Mouse (Mus musculus) left cerebral cortex, postnatal 14 days (tissue): Measurements from ENCODE around the gene Tsc22d2. TPM values are rescaled to one million over a fixed set of nuclear protein-coding genes. Genes with fewer than 3 reads are reported as not detected.
A peak's percentile ranks its signal among the peaks of the same experiment; 100 is the strongest.
"Not testable (repeated sequence)": the region's sequence is repeated elsewhere in the genome, so short reads cannot be mapped to it uniquely, and the experiment has no call there.

Source experiments
- DNase-seq, 2 experiments: peaks; one replicate each; pipeline ENCODE4 v3.0.0; 2021 to 2022; ENCODE audit warnings: low spot score in 2 of 2, mixed read lengths in 1 of 2
- intact Hi-C: fragments of 180-260 bp; cut with DNase I; formaldehyde crosslinking; loops from one replicate; pipeline ENCODE4 v1.15.1; 2025
- total RNA-seq, 2 experiments: library from RNA; stranded (reverse); gene quantifications; 2 replicates each; pipeline ENCODE4 v1.2.3; 2021

Gene Tsc22d2
- total RNA-seq, 2 experiments from 2014 or later = 34.7 to 35.6 TPM

DNA sequence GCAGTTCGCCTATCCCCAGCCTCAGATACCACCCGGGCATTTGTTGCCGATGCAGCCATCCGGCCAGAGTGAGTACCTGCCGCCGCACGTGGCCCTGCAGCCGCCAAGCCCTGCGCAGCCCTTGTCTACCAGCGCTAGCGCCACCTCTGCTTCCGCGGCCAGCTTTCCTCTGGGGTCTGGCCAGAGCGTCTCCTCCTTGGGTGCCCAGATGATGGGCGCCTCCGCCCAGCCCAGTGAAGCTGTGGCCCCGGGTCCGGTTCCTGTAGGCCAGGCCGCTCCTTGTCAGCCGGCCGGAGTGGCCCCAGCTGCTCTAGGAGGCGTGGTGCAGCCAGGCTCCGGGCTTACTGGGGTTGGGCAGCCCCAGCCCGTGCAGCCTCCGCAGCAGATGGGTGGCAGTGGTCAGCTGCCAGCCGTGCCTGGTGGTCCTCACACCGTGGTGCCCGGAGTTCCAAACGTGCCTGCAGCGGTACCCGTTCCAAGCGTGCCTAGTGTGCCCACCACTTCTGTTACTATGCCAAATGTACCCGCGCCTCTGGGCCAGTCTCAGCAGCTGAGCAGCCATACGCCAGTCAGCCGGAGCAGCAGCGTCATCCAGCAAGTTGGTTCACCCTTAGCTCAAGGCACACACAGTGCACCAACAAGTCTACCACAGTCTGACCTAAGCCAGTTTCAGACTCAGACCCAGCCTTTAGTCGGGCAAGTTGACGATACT lies 2.4 kb downstream of the Tsc22d2 start:
- intact Hi-C loops = loop anchor here (5.0 kb wide), 3 partner anchors 75 to 570 kb away; partner anchors contain the start of gene Pfn2
- DNase-seq = peak; percentile 49 to 52

DNA sequence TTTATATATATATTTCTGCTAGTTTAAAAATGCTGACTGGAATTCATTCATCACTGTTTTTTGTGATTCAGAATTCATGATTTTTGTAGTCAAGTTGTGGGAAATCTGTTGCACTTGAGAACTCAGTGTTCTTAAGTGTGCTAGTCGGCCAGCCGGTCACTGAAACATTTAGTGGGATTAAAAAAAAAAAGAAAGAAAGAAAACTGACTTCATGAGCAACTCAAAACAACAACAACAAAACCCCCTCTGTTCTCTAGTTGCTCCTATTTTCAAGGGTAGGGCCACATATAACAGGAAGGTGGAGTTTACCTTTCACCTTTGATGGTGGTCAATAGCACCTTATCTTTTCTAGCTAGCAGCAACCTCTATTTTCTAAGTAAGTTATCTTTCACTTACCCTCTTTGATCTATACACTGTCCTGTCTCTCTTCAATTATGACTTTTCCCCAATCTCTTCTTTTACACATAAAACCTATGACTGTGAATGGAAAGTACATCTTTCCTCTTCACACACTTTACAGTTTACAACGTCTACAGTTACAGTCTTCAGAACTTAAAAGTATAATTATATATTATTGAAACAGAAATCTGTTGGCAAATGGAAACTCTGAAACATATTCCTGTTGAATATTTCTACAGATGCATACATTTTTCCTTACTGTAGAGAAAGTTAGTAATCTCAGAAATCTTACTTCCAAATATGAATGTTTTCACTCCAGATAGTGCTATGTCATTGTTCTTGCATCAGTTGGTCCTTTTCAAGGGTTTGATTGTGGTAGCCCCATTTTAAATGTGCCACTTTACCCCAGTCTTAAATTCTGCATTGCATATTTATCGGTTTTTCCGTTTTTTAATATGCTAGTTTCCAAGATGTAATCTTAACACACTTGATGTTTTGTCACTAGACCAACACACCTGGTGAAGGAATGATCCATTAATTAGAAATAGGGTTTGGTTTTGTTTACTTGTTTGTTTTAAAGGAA lies 4.5 kb downstream of the Tsc22d2 start:
- no peak for DNase-seq
- intact Hi-C loops = loop anchor here (5.0 kb wide), 3 partner anchors 73 to 572 kb away; partner anchors contain the start of gene Pfn2

DNA sequence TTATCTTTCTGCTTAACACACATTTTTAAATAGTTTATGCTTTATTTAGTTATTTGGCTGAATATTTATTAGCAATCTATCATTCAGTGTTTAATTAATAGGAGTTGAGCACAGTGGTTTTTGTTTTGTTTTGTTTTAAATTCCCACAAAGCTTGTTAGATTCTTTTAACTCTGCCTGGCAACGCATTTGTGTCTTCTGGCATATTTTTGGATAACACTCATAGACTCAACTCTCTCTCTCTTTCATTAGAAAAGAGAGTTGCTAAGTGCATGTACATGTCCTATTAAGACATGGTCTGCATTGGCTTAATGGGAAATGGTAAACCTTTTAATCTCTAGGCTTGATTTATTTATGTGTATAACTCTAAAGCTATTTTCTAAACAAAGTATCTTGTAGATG lies 14.3 kb downstream of the Tsc22d2 start:
- intact Hi-C loops = no loop called here
- no peak for DNase-seq

DNA sequence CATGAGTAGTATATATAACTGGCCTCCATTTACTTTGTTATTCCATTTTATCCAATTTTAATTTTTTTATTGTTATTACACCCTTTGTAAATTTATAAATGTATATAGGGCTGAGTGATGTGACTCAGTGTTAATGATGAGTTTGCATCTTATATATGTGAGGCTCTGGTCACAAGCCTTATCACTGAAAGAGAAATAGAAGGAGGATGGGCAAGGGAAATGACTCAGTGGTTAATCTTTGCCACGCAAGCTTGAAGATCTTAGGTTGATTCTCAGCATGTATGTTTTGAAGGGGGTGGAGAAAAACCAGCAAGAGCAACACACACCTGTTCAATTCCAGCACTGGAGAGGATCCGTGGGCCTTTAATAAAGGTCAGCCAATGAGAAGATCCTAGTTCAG lies 19.9 kb downstream of the Tsc22d2 start:
- no peak for DNase-seq
- intact Hi-C loops = no loop called here

DNA sequence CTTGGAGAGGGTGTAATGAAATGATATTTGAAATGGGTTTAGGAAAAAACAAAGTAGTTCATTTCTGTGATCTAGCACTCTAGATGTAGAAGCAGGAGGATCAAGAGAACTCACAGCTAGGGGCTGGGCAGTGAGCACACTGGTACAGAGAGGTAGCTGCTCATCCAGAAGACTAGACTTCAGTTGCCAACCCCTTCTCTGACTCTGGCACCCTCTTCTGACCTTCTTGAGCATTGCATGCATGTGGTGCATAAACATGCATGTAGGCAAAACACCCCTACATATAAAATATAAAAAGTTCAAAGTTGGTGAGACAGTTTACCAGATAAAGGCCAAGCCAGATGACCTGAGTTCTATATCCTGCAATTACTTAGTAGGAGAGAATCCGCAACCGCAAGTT lies 33.7 kb downstream of the Tsc22d2 start:
- intact Hi-C loops = no loop called here
- no peak for DNase-seq

DNA sequence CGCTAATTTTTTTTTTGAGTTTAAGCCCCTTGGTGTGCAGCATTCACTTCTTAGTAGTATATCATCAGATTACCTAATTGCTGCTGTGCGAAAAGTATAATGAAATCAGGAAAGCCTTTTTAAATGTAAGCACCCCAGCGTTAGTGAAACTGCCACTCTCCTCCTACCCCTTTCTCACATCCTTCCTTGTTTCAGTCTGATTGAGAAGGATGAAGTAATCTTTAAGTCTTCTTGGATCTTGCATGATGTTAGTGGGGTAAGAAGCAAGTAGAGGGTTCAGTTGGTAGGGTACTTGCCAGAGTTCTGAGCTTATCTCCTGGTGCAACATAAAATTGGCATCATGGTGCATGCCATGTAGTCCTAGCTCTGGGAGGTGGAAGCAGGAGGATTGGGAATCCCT lies 35.0 kb downstream of the Tsc22d2 start:
- DNase-seq = no peak
- intact Hi-C loops = no loop called here

DNA sequence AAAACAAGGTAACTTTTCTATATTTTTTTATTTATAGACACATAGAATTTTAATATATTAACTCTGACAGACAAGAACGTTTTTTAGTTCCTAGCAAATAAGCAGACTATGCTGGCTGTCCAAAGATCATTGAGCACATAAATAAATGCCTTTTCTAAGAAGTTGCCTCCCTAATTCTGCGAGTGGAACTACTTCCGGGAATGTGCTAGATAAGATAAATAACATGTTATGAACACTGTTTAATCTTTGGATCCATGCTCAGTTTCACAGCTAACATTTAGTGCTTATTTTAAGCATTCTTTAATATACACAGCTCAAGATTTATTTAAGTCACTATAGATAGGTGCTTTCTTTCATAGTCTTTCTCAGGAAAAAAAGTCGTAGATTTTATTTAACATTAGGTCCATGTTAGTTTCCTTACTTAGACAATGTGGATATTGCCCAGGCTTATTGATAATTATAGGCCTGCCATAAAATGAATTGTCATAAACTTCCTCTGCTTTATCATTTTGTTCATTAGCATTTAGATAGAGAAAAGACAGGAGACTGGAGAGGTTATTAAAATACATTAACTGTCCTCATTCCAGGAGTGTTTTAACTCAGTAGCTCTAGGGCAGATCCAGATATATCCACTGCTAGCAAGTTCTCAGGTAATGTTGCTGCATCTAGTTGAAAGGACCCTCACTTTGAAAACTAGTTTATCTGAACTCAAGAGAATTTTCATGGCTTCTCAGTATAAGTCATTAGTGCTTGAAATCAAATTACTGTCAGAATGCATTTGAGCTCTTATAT lies 40.1 kb downstream of the Tsc22d2 start:
- intact Hi-C loops = no loop called here
- no peak for DNase-seq

DNA sequence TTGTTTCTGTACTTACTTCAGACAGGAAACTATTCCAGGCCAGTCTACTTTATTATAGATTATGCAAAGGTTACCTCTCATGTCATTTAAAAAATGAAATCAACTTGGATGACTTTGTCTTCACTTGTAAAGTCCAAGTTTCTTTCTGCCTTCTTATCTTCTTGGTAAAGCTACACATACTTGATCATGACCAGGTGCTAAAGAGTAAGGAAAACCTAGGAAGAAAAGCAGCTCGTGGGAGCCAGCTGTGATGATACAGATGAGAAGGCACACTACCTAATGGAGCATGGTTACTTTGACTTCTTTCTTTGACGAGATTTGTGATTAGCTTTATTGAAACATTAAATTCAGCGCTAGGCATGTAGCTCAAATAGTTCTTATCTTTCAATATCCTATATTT lies 40.7 kb downstream of the Tsc22d2 start:
- intact Hi-C loops = no loop called here
- DNase-seq = no peak

DNA sequence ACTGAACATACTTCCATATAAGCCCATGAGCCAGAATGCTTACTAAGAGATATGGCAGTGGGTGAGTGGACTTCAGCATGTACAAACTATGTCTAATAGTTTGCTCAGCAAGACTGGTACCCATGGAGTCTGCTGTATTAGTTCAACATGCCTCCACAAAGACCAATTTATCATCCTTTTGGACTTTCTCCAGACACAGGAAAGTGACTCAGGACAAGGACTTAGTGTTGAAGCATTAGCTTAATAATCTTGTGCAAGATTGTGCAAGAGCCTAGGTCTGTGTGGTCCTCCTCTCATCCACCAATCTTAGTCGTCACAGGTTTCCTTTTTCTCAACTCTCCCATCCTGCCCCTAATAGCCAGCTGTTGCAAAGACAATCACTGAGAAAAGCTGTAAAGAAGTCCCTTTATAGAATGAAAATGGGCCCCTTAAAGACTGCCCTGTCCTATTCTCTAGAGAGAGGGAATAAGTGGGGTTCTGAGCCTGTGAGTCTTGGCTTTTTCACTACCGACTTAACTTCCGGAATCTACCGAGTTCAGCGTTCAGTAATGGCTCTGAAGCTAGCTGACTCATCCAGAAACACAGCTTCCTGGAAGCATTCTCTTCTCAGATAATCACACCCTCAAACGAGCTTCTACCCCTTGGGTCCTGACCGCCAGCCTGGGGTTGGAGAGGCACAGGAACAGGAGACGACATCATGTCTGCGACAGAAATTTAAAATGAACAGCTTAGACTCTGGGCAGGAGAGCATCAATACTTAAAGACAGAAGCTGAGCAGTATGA lies 55.3 kb downstream of the Tsc22d2 start:
- intact Hi-C loops = no loop called here
- no peak for DNase-seq

DNA sequence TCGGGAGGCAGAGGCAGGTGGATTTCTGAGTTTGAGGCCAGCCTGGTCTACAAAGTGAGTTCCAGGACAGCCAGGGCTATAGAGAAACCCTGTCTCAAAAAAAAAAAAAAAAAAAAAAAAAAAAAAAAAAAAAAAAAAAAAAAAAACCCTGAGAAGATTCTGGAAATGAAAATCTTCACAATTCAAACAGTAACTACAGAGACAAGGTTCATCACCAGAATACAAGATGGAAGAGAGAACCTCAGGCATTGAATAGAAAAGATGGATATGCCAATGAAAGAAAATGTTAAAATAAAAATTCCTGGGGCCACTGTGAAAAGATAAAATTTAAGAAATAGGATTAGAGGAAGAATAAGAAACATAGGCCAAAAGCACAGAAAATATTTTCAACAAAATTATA lies 60.8 kb downstream of the Tsc22d2 start:
- DNase-seq, intact Hi-C loops: not testable (repeated sequence)

DNA sequence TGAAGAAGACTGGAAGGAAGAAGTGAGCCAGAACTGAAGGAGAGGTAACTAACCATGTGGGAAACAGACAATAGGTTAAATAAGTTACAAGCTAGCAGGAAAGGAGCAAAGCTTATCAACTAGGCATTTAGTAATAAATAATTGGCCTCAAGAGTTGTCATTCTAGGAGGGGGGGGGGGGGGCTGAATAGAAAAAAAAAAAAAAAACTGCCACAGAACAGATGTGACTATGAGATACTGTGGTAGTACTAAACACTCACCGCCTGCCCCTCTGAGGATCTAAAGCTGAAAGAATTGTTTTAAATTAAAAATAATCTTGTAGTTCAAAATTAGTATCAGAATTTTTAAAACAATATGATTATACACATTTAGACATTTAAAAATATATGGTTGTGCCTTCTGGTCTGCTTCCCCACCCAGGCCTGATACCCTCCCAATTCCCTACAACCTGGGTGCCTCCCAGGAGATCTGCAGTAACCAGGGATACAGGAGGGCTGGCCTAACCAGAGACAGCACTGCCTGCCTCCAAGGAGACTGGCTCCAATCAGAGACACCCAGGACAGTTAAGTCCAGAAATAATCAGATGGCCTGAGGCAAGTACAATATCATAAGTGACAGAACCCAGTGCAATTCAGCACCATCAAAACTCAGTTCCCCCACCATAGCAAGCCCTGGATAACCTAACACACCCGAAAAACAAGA lies 64.4 kb downstream of the Tsc22d2 start:
- intact Hi-C loops = no loop called here
- DNase-seq = no peak

DNA sequence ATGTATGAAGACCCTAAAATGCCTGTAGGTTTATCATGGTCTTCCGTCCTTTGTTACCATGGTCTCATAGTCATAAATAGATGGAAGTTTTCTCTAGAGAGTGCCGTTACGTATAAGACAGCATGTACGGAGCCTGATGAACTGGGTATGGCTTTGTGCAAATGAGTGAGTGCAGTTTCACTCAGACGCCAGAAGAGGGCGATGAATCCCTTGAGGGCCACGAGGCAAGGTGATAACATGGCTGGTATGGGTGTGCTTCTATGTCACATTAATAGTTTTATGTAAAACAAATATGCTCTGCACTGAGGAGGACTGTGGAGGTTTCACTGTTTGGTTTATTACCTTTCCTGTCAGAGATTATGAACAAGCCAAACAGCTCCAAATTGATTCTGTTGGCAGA lies 71.4 kb downstream of the Tsc22d2 start:
- intact Hi-C loops = no loop called here

DNA sequence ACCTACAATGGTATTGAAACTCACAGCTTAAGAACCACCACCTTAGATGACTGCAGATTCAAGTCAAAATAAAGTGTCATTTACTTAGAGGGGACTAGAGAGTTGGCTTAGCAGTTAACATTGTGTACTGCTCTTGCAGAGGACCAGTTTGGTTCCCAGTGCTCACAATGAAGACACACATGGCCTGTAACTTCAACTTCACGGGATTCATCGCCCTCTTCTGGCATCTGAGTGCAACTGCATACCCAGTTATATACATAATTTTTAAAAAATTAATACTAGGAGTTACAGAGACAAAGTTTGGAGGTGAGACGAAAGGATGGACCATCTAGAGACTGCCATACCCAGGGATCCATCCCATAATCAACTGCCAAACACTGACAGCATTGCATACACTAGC lies 72.6 kb downstream of the Tsc22d2 start:
- no peak for DNase-seq
- intact Hi-C loops = no loop called here

More for the DNA sequence above, 71.4 kb downstream of the Tsc22d2 start:
- no peak for DNase-seq

DNA sequence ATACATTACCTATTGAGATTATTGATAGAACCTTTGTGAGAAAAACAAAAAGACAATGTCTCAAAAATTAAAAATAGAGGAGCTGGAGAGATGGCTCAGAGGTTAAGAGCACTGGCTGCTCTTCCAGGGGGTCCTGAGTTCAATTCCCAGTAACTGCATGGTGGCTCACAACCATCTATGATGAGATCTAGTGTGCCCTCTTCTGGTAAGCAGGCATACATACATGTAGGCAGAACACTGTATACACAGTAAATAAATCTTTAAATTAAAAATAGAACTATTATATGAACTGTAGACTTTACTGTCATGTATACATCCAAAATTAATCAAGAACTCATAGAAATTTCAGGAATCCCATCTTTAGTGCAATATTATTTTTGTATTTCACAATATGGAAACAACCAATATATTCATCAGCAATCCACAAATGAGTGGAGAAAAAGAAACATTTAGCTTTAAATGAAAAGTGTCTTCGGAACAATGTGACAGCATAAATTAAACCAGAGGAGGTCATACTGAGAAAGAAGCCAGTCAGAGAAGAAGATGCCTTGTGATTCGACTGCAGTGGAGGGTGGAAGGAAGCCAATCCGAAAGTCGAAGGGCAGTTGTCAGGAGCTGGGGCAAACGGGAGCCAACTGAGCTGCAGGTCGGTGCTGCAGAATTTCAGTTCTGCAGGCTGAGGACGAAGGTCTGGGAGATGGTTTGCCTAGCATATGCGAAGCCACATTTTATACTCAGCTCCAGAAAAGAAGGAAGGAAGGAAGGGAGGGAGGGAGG lies 73.7 kb downstream of the Tsc22d2 start:
- DNase-seq = no peak
- intact Hi-C loops = no loop called here

DNA sequence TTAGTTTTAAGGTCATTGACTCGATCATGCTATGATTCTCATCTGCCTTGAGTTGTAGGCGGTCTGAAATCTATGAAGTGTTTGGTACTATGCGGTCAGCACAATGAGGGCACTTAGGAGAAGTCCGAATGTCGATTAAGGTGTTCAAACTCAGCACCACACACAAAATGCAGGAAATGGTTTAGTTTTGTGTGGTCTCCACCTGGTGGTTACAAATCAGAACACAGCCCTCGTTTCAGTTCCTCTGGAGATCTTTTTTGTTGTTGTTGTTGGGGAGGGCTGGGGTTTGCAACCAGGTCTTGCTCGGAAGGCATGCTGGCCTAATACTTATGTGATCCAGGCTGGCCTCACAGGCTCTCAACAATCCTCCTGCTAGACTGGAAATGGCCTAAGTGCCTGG lies 76.3 kb downstream of the Tsc22d2 start:
- DNase-seq = peak; percentile 46 to 54
- intact Hi-C loops = loop anchor here (2.0 to 10.0 kb wide), 3 partner anchors 73 to 646 kb away; partner anchors contain the start of gene Pfn2

DNA sequence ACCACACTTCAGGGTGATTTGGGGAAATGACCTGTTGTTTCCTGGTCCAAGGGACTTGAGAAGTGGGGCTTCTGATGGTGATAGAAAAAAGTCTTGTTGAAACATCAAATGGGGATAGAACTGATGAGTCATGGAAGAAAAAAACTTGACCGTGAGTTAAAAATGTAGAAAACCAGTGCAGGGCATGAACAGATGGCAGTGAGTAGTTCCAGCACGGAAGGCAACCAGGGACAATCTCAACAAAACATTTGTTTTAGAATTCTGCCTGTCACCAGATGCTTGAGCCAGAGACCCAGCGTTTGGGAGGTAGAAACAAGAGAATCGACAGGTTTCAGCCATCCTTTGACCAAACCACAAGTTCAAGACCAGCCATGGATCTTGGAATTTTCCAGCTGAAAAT lies 79.1 kb downstream of the Tsc22d2 start:
- intact Hi-C loops = loop anchor here (5.0 to 10.0 kb wide), 2 partner anchors 76 to 649 kb away; partner anchors contain the start of gene Pfn2
- peak; percentile 34 to 68 for DNase-seq

DNA sequence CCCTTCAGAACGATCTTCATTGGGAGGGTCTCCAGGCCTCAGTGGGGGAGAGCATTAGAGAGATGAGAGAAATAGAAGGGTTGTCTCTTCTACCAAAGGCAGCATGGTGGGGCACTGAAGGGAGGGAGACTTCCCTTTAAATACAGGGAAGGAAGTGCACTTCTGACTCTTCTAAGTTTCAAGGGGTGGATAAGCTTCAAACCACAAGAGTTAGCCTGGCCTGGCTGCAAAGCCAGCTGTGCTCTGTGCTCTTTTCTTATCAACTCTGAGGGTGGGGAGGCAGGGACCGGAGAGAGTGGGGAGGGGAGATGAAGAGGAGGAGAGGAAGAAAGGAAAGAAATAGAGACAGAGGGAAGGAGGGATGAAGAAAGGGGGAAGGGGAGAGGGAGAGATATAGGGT lies 87.4 kb downstream of the Tsc22d2 start:
- DNase-seq = no peak
- intact Hi-C loops = no loop called here
